Mouse (Mus musculus): ENCODE results near the gene Olfr1132. TPM values are rescaled to one million over a fixed set of nuclear protein-coding genes. Genes with fewer than 3 reads are reported as not detected.
"Not testable (repeated sequence)": the region's sequence is repeated elsewhere in the genome, so short reads cannot be mapped to it uniquely, and the experiment has no call there.

Olfr1132 gene
- total RNA-seq (2014; rRNA removed; ENCODE audit: low replicate concordance) (not detected in 2 replicates), polyA plus RNA-seq (2015; fragmentation: Nextera tagmentation; extraction: Ambion mirVana) (not detected in 2 replicates)

- no peaks in the 10 kb centered on the region for H3K36me3 ChIP-seq (replicated peaks; ENCODE audit: control insufficient read depth, insufficient read depth, low read length)
- DNase-seq (ENCODE audit: low spot score) (no peak), ATAC-seq (ENCODE audit: insufficient read depth, low read depth) (no peak)
- no peaks in the 10 kb centered on the region for H3K27me3 ChIP-seq (ENCODE audit: control insufficient read depth, insufficient read depth, low read length)
- no peaks in the 10 kb centered on the region for H3K9me3 ChIP-seq (replicated peaks; ENCODE audit: control insufficient read depth, low read length)
- TF ChIP-seq CTCF (IDR thresholded peaks at IDR 0.05; ENCODE audit: low read depth) (no peak), EP300 (IDR thresholded peaks at IDR 0.05; ENCODE audit: low read depth) (no peak)
- H3K27ac ChIP-seq (ENCODE audit: low read depth) = no peak within 1 kb of the TSS
- no peaks in the 10 kb centered on the region for H3K4me1 ChIP-seq (ENCODE audit: control insufficient read depth, insufficient read depth)
- no peak within 1 kb of the TSS for H3K4me3 ChIP-seq (ENCODE audit: low read depth, low read length)
- H3K9ac ChIP-seq (replicated peaks; ENCODE audit: low read depth, low read length) = no peak within 1 kb of the TSS
- H3K4me2 ChIP-seq (ENCODE audit: low read depth, low read length) = no peak within 1 kb of the TSS
Observed at GRCm38 (mm10) chr2:87637435-87637834, at the start of gene Olfr1132. TSS of gene Olfr1132 (minus strand) at chr2:87637535.

- Histone ChIP-seq H3K4me2 (ENCODE audit: low read depth, low read length) (no peak within 1 kb of the TSS), H3K9me3 (replicated peaks; ENCODE audit: control insufficient read depth, low read length) (no peaks in the 10 kb centered on the region), H3K4me1 (ENCODE audit: control insufficient read depth, insufficient read depth) (no peaks in the 10 kb centered on the region), H3K36me3 (replicated peaks; ENCODE audit: control insufficient read depth, insufficient read depth, low read length) (no peaks in the 10 kb centered on the region), H3K27ac (ENCODE audit: low read depth) (no peak within 1 kb of the TSS), H3K27me3 (ENCODE audit: control insufficient read depth, insufficient read depth, low read length) (no peaks in the 10 kb centered on the region), H3K4me3 (ENCODE audit: low read depth, low read length) (no peak within 1 kb of the TSS), H3K9ac (replicated peaks; ENCODE audit: low read depth, low read length) (no peak within 1 kb of the TSS)
- TF ChIP-seq EP300 (IDR thresholded peaks at IDR 0.05; ENCODE audit: low read depth) (no peak), CTCF (IDR thresholded peaks at IDR 0.05; ENCODE audit: low read depth) (no peak)
- ATAC-seq (ENCODE audit: insufficient read depth, low read depth) (no peak), DNase-seq (ENCODE audit: low spot score) (no peak)
- 11% methylated on average over 1 of the region's 1 CpGs for WGBS
Observed at GRCm38 (mm10) chr2:87673564-87673963, 36.2 kb upstream of the Olfr1132 start, which contains the start of gene Olfr1135. TSS of gene Olfr1135 (minus strand) at chr2:87673664.

GRCm38 (mm10) chr2:87658360-87658759 lies 21.0 kb upstream of the Olfr1132 start, which contains the start of gene Olfr1134:
TSS of gene Olfr1134 (minus strand) at chr2:87658460.
- Histone ChIP-seq H3K9ac (replicated peaks; ENCODE audit: low read depth, low read length) (no peak within 1 kb of the TSS), H3K4me2 (ENCODE audit: low read depth, low read length) (no peak within 1 kb of the TSS), H3K36me3 (replicated peaks; ENCODE audit: control insufficient read depth, insufficient read depth, low read length) (no peaks in the 10 kb centered on the region), H3K27me3 (ENCODE audit: control insufficient read depth, insufficient read depth, low read length) (no peaks in the 10 kb centered on the region), H3K9me3 (replicated peaks; ENCODE audit: control insufficient read depth, low read length) (no peaks in the 10 kb centered on the region), H3K4me3 (ENCODE audit: low read depth, low read length) (no peak within 1 kb of the TSS), H3K4me1 (ENCODE audit: control insufficient read depth, insufficient read depth) (no peaks in the 10 kb centered on the region), H3K27ac (ENCODE audit: low read depth) (no peak within 1 kb of the TSS)
- DNase-seq (ENCODE audit: low spot score) = no peak
- TF ChIP-seq CTCF (IDR thresholded peaks at IDR 0.05; ENCODE audit: low read depth) (no peak), EP300 (IDR thresholded peaks at IDR 0.05; ENCODE audit: low read depth) (no peak)
- no peak for ATAC-seq (ENCODE audit: insufficient read depth, low read depth)
- 58% methylated on average over 2 of the region's 2 CpGs for WGBS

- no peaks in the 10 kb centered on the region for H3K4me1 ChIP-seq (ENCODE audit: control insufficient read depth, insufficient read depth)
- TF ChIP-seq EP300 (IDR thresholded peaks at IDR 0.05; ENCODE audit: low read depth) (no peak), CTCF (IDR thresholded peaks at IDR 0.05; ENCODE audit: low read depth) (no peak)
- ATAC-seq (ENCODE audit: insufficient read depth, low read depth) = no peak
- no peak within 1 kb of the TSS for H3K4me3 ChIP-seq (ENCODE audit: low read depth, low read length)
- H3K9ac ChIP-seq (replicated peaks; ENCODE audit: low read depth, low read length) = no peak within 1 kb of the TSS
- no peaks in the 10 kb centered on the region for H3K36me3 ChIP-seq (replicated peaks; ENCODE audit: control insufficient read depth, insufficient read depth, low read length)
- H3K27me3 ChIP-seq (ENCODE audit: control insufficient read depth, insufficient read depth, low read length) = no peaks in the 10 kb centered on the region
- no peak within 1 kb of the TSS for H3K27ac ChIP-seq (ENCODE audit: low read depth)
- H3K4me2 ChIP-seq (ENCODE audit: low read depth, low read length) = no peak within 1 kb of the TSS
- DNase-seq (ENCODE audit: low spot score) = no peak
- no peaks in the 10 kb centered on the region for H3K9me3 ChIP-seq (replicated peaks; ENCODE audit: control insufficient read depth, low read length)
Observed at GRCm38 (mm10) chr2:87647274-87647673, 9.9 kb upstream of the Olfr1132 start, which contains the start of gene Olfr1133. TSS of gene Olfr1133 (minus strand) at chr2:87647374.

- Histone ChIP-seq H3K4me1 (ENCODE audit: control insufficient read depth, insufficient read depth) (no peaks in the 10 kb centered on the region), H3K36me3 (replicated peaks; ENCODE audit: control insufficient read depth, insufficient read depth, low read length) (no peaks in the 10 kb centered on the region), H3K27me3 (ENCODE audit: control insufficient read depth, insufficient read depth, low read length) (no peaks in the 10 kb centered on the region), H3K9ac (replicated peaks; ENCODE audit: low read depth, low read length) (no peak overlapping the region), H3K4me3 (ENCODE audit: low read depth, low read length) (no peak overlapping the region), H3K9me3 (replicated peaks; ENCODE audit: control insufficient read depth, low read length) (no peaks in the 10 kb centered on the region), H3K27ac (ENCODE audit: low read depth) (no peak overlapping the region), H3K4me2 (ENCODE audit: low read depth, low read length) (no peak overlapping the region)
- DNase-seq (ENCODE audit: low spot score) (no peak), ATAC-seq (ENCODE audit: insufficient read depth, low read depth) (no peak)
- no peak for TF ChIP-seq CTCF (IDR thresholded peaks at IDR 0.05; ENCODE audit: low read depth)
- TF ChIP-seq EP300 (IDR thresholded peaks at IDR 0.05; ENCODE audit: low read depth) = no peak
Observed at GRCm38 (mm10) chr2:87642441-87642840, 5.1 kb upstream of the Olfr1132 start.

GRCm38 (mm10) chr2:87626804-87627203 lies 10.5 kb downstream of the Olfr1132 start, which contains the start of gene Olfr1131:
TSS of gene Olfr1131 (plus strand) at chr2:87627104.
- Histone ChIP-seq H3K4me1 (ENCODE audit: control insufficient read depth, insufficient read depth) (no peaks in the 10 kb centered on the region), H3K27me3 (ENCODE audit: control insufficient read depth, insufficient read depth, low read length) (no peaks in the 10 kb centered on the region), H3K27ac (ENCODE audit: low read depth) (no peak within 1 kb of the TSS), H3K4me3 (ENCODE audit: low read depth, low read length) (no peak within 1 kb of the TSS), H3K9me3 (replicated peaks; ENCODE audit: control insufficient read depth, low read length) (no peaks in the 10 kb centered on the region), H3K36me3 (replicated peaks; ENCODE audit: control insufficient read depth, insufficient read depth, low read length) (no peaks in the 10 kb centered on the region), H3K4me2 (ENCODE audit: low read depth, low read length) (no peak within 1 kb of the TSS), H3K9ac (replicated peaks; ENCODE audit: low read depth, low read length) (no peak within 1 kb of the TSS)
- DNase-seq (ENCODE audit: low spot score) (no peak), ATAC-seq (ENCODE audit: insufficient read depth, low read depth) (no peak)
- 53% methylated on average over 3 of the region's 3 CpGs for WGBS
- TF ChIP-seq EP300 (IDR thresholded peaks at IDR 0.05; ENCODE audit: low read depth) (no peak), CTCF (IDR thresholded peaks at IDR 0.05; ENCODE audit: low read depth) (no peak)

GRCm38 (mm10) chr2:87605912-87606311 lies 31.4 kb downstream of the Olfr1132 start, which contains the start of gene Olfr1130:
TSS of gene Olfr1130 (plus strand) at chr2:87606212.
- DNase-seq (ENCODE audit: low spot score); ATAC-seq (ENCODE audit: insufficient read depth, low read depth); H3K9me3 ChIP-seq (replicated peaks; ENCODE audit: control insufficient read depth, low read length); H3K4me2 ChIP-seq (ENCODE audit: low read depth, low read length); H3K27me3 ChIP-seq (ENCODE audit: control insufficient read depth, insufficient read depth, low read length); H3K27ac ChIP-seq (ENCODE audit: low read depth); H3K36me3 ChIP-seq (replicated peaks; ENCODE audit: control insufficient read depth, insufficient read depth, low read length); H3K4me3 ChIP-seq (ENCODE audit: low read depth, low read length); H3K9ac ChIP-seq (replicated peaks; ENCODE audit: low read depth, low read length); H3K4me1 ChIP-seq (ENCODE audit: control insufficient read depth, insufficient read depth): not testable (repeated sequence)
